Mouse (Mus musculus) heart, postnatal 0 days (tissue): Measurements from ENCODE around the gene Tnxb. TPM values are rescaled to one million over a fixed set of nuclear protein-coding genes. Genes with fewer than 3 reads are reported as not detected.
A peak's percentile ranks its signal among the peaks of the same experiment; 100 is the strongest.

Experiments
- ATAC-seq: fragments of 200-750 bp; cut with Nextera tagmentation; 2 replicates; pipeline ENCODE4 v1.8.0; 2017; ENCODE audit warnings: low read depth, moderate number of reproducible peaks, moderate library complexity; ENCODE audit not compliant: insufficient read depth
- DNase-seq: peaks from one replicate; pipeline ENCODE4 v3.0.0-alpha.2; 2016; ENCODE audit warnings: low spot score
- H3K27ac ChIP-seq: fragments of 300-500 bp; sonication (generic); 2 replicates; pipeline ENCODE4 v1.5.1; 2014; ENCODE audit warnings: low read depth, mild to moderate bottlenecking
- H3K27me3 ChIP-seq: fragments of 300-500 bp; sonication (generic); 2 replicates; pipeline ENCODE4 v1.6.1; 2014; ENCODE audit warnings: low read length, mixed read lengths; ENCODE audit not compliant: control insufficient read depth, insufficient read depth
- H3K36me3 ChIP-seq: fragments of 300-500 bp; sonication (generic); replicated peaks from 2 replicates; pipeline ENCODE4 v1.6.1; 2014; ENCODE audit warnings: low read length, mixed read lengths; ENCODE audit not compliant: control insufficient read depth, insufficient read depth
- H3K4me1 ChIP-seq: fragments of 300-500 bp; sonication (generic); 2 replicates; pipeline ENCODE4 v1.6.1; 2014; ENCODE audit warnings: antibody characterized with exemption; ENCODE audit not compliant: control insufficient read depth, insufficient read depth
- H3K4me2 ChIP-seq: fragments of 300-500 bp; sonication (generic); 2 replicates; pipeline ENCODE4 v1.6.1; 2014; ENCODE audit warnings: low read depth, mild to moderate bottlenecking, low read length, moderate library complexity
- H3K4me3 ChIP-seq: fragments of 300-500 bp; sonication (generic); 2 replicates; pipeline ENCODE4 v1.5.1; 2014; ENCODE audit warnings: low read depth, low read length
- H3K9ac ChIP-seq: fragments of 300-500 bp; sonication (generic); replicated peaks from 2 replicates; pipeline ENCODE4 v1.6.1; 2014; ENCODE audit warnings: low read depth, low read length, mixed read lengths
- H3K9me3 ChIP-seq: fragments of 300-500 bp; sonication (generic); replicated peaks from 2 replicates; pipeline ENCODE4 v1.6.1; 2016; ENCODE audit warnings: low read length; ENCODE audit not compliant: control insufficient read depth
- CTCF ChIP-seq: IDR thresholded peaks from 2 replicates; pipeline ENCODE4 v1.5.1; 2016; ENCODE audit warnings: antibody characterized with exemption, control low read depth, low read depth
- EP300 ChIP-seq: IDR thresholded peaks from 2 replicates; pipeline ENCODE4 v1.6.1; 2016; ENCODE audit warnings: antibody characterized with exemption, low read depth
- WGBS: fragments of 180-500 bp; shearing (Covaris S2); extraction: QIAGEN DNeasy Blood & Tissue Kit; methylation state at CpG from one replicate; pipeline ENCODE4 v1.1.7; 2014; 5-methylcytosine and 5-hydroxymethylcytosine counted together
- polyA plus RNA-seq: library from polyadenylated mRNA; unstranded; fragments of >200 nt; fragmentation: Nextera tagmentation; extraction: Ambion mirVana; gene quantifications from 2 replicates; pipeline ENCODE4 v1.2.1, GENCODE M21; 2015
- total RNA-seq: library from RNA; depleted of rRNA; stranded (reverse); fragments of >200 nt; gene quantifications from 2 replicates; pipeline ENCODE4 v1.2.3, GENCODE M21; 2014; ENCODE audit warnings: low replicate concordance; rRNA removed

Gene Tnxb
- total RNA-seq: 24.5 and 26.8 TPM in 2 replicates
- 1.8 and 2.0 TPM in 2 replicates for polyA plus RNA-seq

DNA sequence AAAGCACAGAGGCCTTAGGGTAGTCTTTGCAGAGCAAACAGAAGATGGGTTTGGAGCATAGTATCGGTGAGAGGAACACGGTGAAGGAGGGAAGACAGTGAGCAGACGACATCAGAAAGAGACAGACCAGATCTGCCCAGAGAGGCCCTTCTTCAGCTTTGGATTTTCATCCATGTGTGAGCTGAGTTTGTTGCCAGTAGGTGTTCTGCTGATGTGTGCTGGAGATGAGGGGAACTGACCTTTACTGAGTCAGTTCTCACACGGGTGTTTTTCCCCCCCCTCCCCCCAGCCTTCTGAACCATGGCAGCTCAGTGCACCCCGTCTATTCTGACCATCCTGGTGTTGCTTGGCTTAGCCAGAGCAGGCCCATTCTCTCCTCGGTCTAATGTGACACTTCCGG lies at the start of gene Tnxb:
TSS of gene Tnxb (plus strand) at position 301 of the 400 bp plus-strand sequence.
- Histone ChIP-seq H3K9me3 (no peaks in the 10 kb centered on the region), H3K36me3 (no peaks in the 10 kb centered on the region), H3K4me1 (peaks cover 16% of the 10 kb centered on the region), H3K4me3 (peak within 1 kb of the TSS; percentile 31), H3K27ac (no peak within 1 kb of the TSS), H3K27me3 (peaks cover 44% of the 10 kb centered on the region), H3K4me2 (peak within 1 kb of the TSS; percentile 42), H3K9ac (0 out of 2 replicates have a peak within 1 kb of the TSS, but pooled peaks have one; percentile 9)
- TF ChIP-seq EP300: no peak
- TF ChIP-seq CTCF: no peak
- no peak for DNase-seq
- no peak for ATAC-seq
- 57% methylated on average over 7 of the region's 7 CpGs for WGBS

DNA sequence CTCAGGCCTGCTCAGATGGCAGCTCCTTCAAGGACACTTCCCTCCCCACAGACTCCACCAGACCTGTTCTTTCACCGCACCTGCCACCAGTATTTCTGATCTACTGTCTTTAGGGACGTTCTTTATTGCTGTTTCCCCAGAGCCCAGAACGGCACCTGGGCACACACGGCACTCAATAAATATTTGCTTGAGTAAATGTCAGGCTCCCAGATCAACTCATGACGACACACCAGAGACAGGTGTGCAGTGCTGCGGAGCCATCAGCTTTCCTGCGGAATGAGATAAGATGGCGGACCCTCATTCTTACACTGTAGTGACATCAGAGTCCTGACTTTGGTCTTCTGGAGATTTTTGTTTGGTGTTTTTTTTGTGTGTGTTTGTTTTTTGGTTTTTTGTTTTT lies 49.3 kb upstream of the Tnxb start:
- Histone ChIP-seq H3K9ac (no peak overlapping the region), H3K4me2 (no peak overlapping the region), H3K27me3 (no peaks in the 10 kb centered on the region), H3K9me3 (no peaks in the 10 kb centered on the region), H3K4me1 (no peaks in the 10 kb centered on the region), H3K27ac (no peak overlapping the region), H3K4me3 (no peak overlapping the region), H3K36me3 (peaks cover 55% of the 10 kb centered on the region)
- ATAC-seq: no peak
- WGBS: 91% methylated on average over 8 of the region's 8 CpGs
- no peak for DNase-seq
- TF ChIP-seq CTCF: no peak
- no peak for TF ChIP-seq EP300

DNA sequence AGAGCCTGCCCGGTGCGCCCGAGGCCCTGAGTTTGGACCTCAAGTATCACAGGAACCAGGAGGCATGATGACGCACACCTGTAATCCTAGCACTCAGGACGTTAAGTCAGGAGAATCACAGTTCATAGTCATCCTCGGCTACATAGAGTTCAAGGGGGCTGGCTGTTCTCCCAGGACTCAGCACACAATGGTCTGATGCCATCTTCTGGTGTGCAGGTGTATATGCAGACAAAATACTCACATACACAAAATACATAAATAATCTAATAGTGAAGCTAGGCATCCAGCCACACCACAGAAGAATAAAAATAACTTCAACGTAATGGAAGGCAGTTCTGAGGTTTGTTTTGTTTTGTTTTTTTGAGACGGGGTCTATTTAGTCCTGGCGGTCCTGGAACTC lies 47.2 kb upstream of the Tnxb start:
- Histone ChIP-seq H3K27ac (no peak overlapping the region), H3K9ac (no peak overlapping the region), H3K36me3 (peaks cover 51% of the 10 kb centered on the region), H3K4me1 (peaks cover 6% of the 10 kb centered on the region; the same call in 1 of the 2 replicates), H3K9me3 (no peaks in the 10 kb centered on the region), H3K4me3 (no peak overlapping the region), H3K27me3 (no peaks in the 10 kb centered on the region), H3K4me2 (no peak overlapping the region)
- DNase-seq: no peak
- no peak for ATAC-seq
- WGBS: 82% methylated on average over 9 of the region's 9 CpGs
- peak; percentile 3; the same call in 1 of the 2 replicates for TF ChIP-seq CTCF
- no peak for TF ChIP-seq EP300

GRCm38 (mm10) chr17:34624981-34625380 lies 45.4 kb upstream of the Tnxb start:
- peaks cover 16% of the 10 kb centered on the region for H3K4me1 ChIP-seq
- peaks cover 47% of the 10 kb centered on the region for H3K36me3 ChIP-seq
- DNase-seq (no peak), ATAC-seq (no peak)
- peaks cover 11% of the 10 kb centered on the region for H3K27me3 ChIP-seq
- no peak overlapping the region for H3K9ac ChIP-seq
- TF ChIP-seq EP300: no peak
- TF ChIP-seq CTCF: no peak
- WGBS: 96% methylated on average over 3 of the region's 3 CpGs
- no peak overlapping the region for H3K27ac ChIP-seq
- no peak overlapping the region for H3K4me2 ChIP-seq
- no peak overlapping the region for H3K4me3 ChIP-seq
- H3K9me3 ChIP-seq: no peaks in the 10 kb centered on the region

- TF ChIP-seq CTCF: no peak
- no peak for TF ChIP-seq EP300
- H3K36me3 ChIP-seq: peaks cover 38% of the 10 kb centered on the region
- H3K27me3 ChIP-seq: peaks cover 23% of the 10 kb centered on the region
- H3K4me1 ChIP-seq: peaks cover 16% of the 10 kb centered on the region
- H3K9me3 ChIP-seq: no peaks in the 10 kb centered on the region
- H3K4me3 ChIP-seq: peak overlapping the region; percentile 69
- H3K9ac ChIP-seq: peak overlapping the region; percentile 59
- DNase-seq: no peak
- no peak for ATAC-seq
- H3K27ac ChIP-seq: peak overlapping the region; percentile 96
- WGBS: 48% methylated on average over 16 of the region's 16 CpGs
- H3K4me2 ChIP-seq: peak overlapping the region; percentile 85
Observed at GRCm38 (mm10) chr17:34626062-34626772, 44.1 kb upstream of the Tnxb start.
